Mouse (Mus musculus): ENCODE measurements around the gene Hnrnph2. TPM values are rescaled to one million over a fixed set of nuclear protein-coding genes. Genes with fewer than 3 reads are reported as not detected.

The Hnrnph2 gene
- total and polyA plus RNA-seq, 3 experiments: 127 to 295 (median 200) TPM

GRCm38 (mm10) chrX:134641000-134641760 is 40.2 kb downstream of the Hnrnph2 start (continued):
- TF ChIP-seq ZC3H11A (IDR thresholded peaks at IDR 0.05; ENCODE audit: low read depth, low read length) (no peak), SMC3 (IDR thresholded peaks at IDR 0.05; ENCODE audit: low read depth, low read length) (no peak), UBTF (IDR thresholded peaks at IDR 0.05; ENCODE audit: borderline replicate concordance, insufficient read depth, low read depth, low read length) (no peak), GATA1 (IDR thresholded peaks at IDR 0.05; ENCODE audit: low read depth, low read length) (peak; percentile 87)

GRCm38 (mm10) chrX:134646338-134646737 is 45.4 kb downstream of the Hnrnph2 start:
- peaks cover 14 to 17% of the 10 kb centered on the region in 2 experiments for H3K4me1 ChIP-seq (ENCODE audit: control insufficient read depth in 1 of 2, insufficient read depth in 2 of 2, low read length in 2 of 2)
- no peak overlapping the region for H3K27ac ChIP-seq (ENCODE audit: control insufficient read depth, low read depth, low read length)
- peak; percentile 49 for DNase-seq (ENCODE audit: low read depth, low spot score)
- peaks cover 0 to 1% of the 10 kb centered on the region in 2 experiments; a peak in 1 of 4 replicates for H3K27me3 ChIP-seq (ENCODE audit: control insufficient read depth in 1 of 2, insufficient read depth in 2 of 2, low read length in 2 of 2)
- TF ChIP-seq UBTF (IDR thresholded peaks at IDR 0.05; ENCODE audit: borderline replicate concordance, insufficient read depth, low read depth, low read length) (no peak), TCF12 (IDR thresholded peaks at IDR 0.05; ENCODE audit: low read depth, low read length) (peak; percentile 60; the same call in 1 of the 2 replicates), GATA1 (IDR thresholded peaks at IDR 0.05; ENCODE audit: low read depth, low read length) (peak; percentile 59), ETS1 (IDR thresholded peaks at IDR 0.05; ENCODE audit: low read depth, low read length) (no peak), TAL1 (IDR thresholded peaks at IDR 0.05; ENCODE audit: low read length) (no peak), EP300 (IDR thresholded peaks at IDR 0.05; ENCODE audit: low read depth in 1 of 2, low read length in 2 of 2) (peak; percentile 74 to 78), KAT2A (conservative IDR thresholded peaks at IDR 0.05; ENCODE audit: low read depth, low read length) (no peak), MAFK (IDR thresholded peaks at IDR 0.05; ENCODE audit: borderline replicate concordance, low read depth, low read length) (no peak), ELF1 (IDR thresholded peaks at IDR 0.05; ENCODE audit: low read depth, low read length) (no peak; the same call in 1 of the 2 replicates), TBP (IDR thresholded peaks at IDR 0.05; ENCODE audit: low read depth, low read length) (no peak), CHD1 (IDR thresholded peaks at IDR 0.05; ENCODE audit: low read depth, low read length) (no peak), POLR2A (IDR thresholded peaks at IDR 0.05; ENCODE audit: control insufficient read depth in 1 of 2, insufficient read depth in 1 of 2, low read depth in 1 of 2, low read length in 2 of 2, poor library complexity in 1 of 2) (no peak), MEF2A (IDR thresholded peaks at IDR 0.05; ENCODE audit: extremely low read depth, insufficient replicate concordance, low read depth, low read length, poor library complexity, severe bottlenecking) (0 out of 2 replicates have a peak, but pooled peaks have one; percentile 9), GABPA (IDR thresholded peaks at IDR 0.05; ENCODE audit: low read depth, low read length) (no peak), SMC3 (IDR thresholded peaks at IDR 0.05; ENCODE audit: low read depth, low read length) (no peak), E2F4 (IDR thresholded peaks at IDR 0.05; ENCODE audit: borderline replicate concordance, low read depth, low read length) (no peak), MYB (IDR thresholded peaks at IDR 0.05; ENCODE audit: low read depth, low read length) (peak; percentile 24; the same call in 1 of the 2 replicates), USF2 (IDR thresholded peaks at IDR 0.05; ENCODE audit: borderline replicate concordance in 1 of 2, insufficient read depth in 1 of 2, low read depth in 1 of 2, low read length in 2 of 2) (no peak)
- no peaks in the 10 kb centered on the region for H3K9me3 ChIP-seq (replicated peaks; ENCODE audit: insufficient read depth, low read length)
- H3K4me3 ChIP-seq (ENCODE audit: control insufficient read depth in 1 of 2, insufficient read depth in 1 of 2, low read depth in 2 of 2, low read length in 2 of 2): no peak overlapping the region
- no peaks in the 10 kb centered on the region for H3K79me2 ChIP-seq (ENCODE audit: control insufficient read depth, insufficient read depth, low read length, poor library complexity)
- H3K36me3 ChIP-seq (ENCODE audit: control insufficient read depth in 1 of 2, insufficient read depth in 2 of 2, low read length in 2 of 2): peaks cover 0 to 19% of the 10 kb centered on the region in 2 experiments; a peak in 2 of 4 replicates
- H3K9ac ChIP-seq (ENCODE audit: control insufficient read depth, low read depth, low read length, poor library complexity, severe bottlenecking): no peak overlapping the region
